Mouse (Mus musculus): ENCODE data around the gene Ralgapa2.

Gene Ralgapa2

DNA sequence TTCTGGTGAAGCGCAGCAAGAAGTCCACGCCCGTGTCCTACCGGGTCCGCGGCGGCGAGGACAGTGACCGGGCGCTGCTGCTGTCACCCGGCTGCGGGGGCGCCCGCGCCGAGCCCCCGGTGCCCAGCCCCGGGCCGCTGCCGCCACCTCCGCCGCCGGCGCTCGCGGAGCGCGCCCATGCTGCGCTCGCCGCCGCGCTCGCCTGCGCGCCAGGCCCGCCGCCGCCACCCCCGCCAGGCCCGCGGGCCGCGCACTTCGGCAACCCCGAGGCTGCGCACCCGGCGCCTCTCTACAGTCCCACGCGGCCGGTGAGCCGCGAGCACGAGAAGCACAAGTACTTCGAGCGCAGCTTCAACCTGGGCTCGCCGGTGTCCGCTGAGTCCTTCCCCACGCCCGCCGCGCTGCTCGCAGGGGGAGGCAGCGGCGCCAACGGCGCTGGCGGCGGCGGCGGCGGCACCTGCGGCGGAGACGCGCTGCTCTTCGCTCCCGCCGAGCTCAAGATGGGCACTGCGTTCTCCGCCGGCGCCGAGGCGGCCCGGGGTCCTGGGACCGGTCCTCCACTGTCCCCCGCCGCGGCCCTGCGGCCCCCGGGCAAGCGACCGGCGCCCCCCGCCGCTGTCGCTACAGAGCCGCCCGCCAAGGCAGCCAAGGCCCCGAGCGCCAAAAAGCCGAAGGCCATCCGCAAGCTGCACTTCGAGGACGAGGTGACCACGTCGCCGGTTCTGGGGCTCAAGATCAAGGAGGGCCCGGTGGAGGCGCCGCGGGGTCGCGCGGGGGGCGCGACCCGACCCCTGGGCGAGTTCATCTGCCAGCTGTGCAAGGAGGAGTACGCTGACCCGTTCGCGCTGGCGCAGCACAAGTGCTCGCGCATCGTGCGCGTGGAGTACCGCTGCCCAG lies 289.6 kb downstream of the Ralgapa2 start:
- DNase-seq (ENCODE audit: low spot score) = no peak

DNA sequence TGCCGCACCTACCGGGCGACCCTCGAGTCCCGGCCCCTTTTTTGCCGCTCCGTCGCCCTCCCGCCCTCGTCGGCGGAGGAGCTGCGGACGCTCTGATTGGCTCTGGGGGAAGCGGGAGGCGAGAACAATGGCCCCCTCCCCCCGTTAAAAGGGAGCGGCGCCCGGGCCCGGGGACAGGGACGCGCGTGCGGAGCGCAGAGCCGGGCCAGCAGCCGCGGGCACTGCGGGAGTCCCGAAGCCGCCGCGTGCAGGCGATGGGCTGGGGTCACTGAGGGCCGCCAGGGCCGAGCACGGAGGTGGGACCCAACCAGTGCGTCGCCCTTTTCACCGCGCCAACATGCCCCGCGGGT lies 290.2 kb downstream of the Ralgapa2 start:
- DNase-seq (ENCODE audit: low spot score) = no peak

DNA sequence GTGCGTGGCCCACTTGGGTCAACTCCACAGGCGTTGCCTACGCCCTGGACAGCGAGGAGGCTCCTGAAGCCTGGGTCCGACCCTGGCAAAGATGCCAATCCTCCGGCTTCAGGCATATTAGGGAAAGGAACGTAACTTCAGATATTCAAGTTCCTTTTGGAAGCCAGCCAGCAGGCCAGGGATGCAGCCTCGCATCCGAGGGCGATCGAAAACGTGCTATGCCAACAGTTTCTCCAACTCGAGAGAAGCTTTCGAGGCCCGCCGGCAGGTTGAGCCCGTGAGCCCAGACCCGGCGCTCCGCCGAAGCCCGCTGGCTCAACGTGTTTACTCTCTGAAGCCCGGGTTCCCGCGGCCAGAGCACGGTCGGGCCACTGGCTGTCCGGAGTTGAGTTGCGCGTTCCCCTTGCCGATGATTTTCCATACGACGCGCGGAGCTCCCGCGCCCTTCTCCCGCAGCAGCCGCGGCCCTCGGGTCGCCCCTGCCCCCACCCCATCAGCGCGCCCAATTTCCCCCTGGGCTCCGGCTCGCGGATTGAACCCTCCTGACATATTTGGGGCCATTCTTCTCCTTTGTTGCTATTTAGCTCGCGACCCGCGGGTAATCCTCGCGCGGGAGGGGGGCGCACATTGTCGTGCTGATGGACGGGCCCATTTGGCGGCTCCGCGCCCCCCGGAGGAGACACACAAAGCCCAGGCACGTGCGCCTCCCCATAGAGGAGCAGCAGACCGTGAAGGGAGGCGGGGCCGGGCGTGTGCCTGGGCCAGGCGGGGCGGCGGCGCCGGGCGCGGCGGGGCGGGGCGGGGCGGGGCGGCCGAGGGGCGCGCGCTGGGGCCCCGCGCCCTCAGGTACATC lies 290.8 kb downstream of the Ralgapa2 start, which contains the start of gene Insm1:
Insm1 (plus strand) TSS at position 846 of the 853 bp plus-strand sequence.
- DNase-seq (ENCODE audit: low spot score) = no peak

GRCm38 (mm10) chr2:146220591-146221075 lies 291.5 kb downstream of the Ralgapa2 start:
- DNase-seq (ENCODE audit: low spot score) = no peak

GRCm38 (mm10) chr2:146219791-146220190 lies 292.4 kb downstream of the Ralgapa2 start:
- no peak for DNase-seq (ENCODE audit: low spot score)

DNA sequence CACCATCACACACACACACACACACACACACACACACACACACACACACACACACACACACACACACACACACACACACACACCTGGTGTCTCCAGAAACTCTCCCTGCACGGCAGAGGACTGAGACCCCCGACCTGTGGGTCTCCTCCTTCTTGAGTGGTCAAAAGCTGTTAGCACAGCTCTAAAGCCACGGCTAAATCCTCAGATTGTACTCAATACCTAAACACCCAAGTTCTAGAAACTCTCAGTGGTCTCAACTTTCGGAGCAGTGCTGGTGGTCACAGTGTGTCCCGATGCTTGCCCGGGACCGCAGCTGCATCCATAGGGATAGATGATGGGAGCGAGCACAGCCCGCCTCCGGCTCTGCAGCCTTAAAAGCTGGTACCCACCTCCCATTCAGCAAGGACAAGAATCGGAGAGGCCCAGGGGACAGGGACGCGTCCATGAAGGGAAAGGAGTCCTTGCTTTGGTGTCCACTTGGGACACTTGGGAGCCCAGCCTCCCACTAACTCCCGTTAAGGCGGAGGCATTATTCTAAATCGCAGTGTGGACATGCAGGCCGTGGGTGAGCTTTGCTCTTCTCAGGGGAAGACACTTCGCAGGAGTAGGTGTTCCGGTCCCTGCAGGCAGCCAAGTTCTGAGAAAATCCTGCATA lies 293.1 kb downstream of the Ralgapa2 start:
- no peak for DNase-seq (ENCODE audit: low spot score)

- no peak for DNase-seq (ENCODE audit: low spot score)
These were observed 293.9 kb downstream of the Ralgapa2 start for GRCm38 (mm10) chr2:146218161-146218691.

DNA sequence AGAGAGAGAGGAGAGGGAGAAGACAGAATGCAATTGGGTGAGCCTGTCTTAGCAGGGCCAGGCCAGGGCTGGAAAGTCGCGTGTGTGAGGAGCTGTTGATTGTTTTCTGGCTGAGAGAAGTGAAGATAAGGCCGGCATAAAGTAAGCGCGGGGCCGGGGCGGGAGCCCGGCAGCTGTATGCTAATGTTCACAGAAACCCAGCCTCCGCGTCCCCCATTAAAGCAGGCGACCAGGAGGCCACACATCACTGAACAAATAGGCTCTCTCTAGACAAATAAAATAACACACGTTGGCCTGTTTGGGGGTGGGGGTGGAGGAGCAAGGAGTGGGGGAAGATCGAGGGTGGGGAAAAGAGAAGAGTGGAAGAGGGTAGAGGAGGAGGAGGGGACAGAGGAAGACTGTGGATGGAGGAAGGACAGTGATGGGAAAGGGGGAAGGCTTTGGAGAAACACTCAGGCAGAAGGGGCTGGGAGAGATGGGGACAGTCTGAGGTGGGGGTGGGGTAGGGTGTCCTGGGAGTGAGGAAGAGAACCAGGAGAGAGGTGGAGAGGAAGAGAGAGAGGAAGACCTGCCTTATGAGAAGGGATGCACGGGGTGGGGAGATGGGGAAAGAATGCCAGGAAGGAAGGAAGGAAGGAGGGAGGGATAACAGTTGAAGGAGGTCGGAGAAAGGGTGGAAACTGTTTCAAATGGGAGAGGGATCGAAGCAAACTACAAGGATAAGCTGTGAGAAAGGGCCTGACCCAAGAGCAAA lies 294.7 kb downstream of the Ralgapa2 start:
- DNase-seq (ENCODE audit: low spot score) = no peak

GRCm38 (mm10) chr2:146216111-146217064 lies 295.8 kb downstream of the Ralgapa2 start:
- DNase-seq (ENCODE audit: low spot score) = no peak

GRCm38 (mm10) chr2:146214715-146215114 lies 297.4 kb downstream of the Ralgapa2 start:
- DNase-seq (ENCODE audit: low spot score) = peak; percentile 21

DNA sequence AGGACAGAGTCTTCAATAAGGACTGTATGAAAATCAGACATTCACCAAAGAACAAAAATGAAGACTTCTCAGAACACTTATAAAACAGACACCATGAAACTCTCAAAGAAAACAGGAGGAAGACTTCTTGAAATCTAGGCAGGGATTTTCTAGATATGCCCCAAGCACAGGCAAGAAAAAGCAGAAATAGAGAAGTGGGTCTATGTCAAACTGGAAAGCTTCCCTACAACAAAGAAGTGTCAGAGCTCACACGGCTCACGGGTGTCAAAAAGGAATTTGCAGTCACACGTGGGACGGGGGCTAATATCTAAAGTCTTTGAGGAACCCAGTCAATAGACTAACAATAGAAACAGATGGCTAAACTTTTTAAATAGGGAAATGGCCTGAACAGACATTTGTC lies 301.2 kb downstream of the Ralgapa2 start:
- no peak for DNase-seq (ENCODE audit: low spot score)

DNA sequence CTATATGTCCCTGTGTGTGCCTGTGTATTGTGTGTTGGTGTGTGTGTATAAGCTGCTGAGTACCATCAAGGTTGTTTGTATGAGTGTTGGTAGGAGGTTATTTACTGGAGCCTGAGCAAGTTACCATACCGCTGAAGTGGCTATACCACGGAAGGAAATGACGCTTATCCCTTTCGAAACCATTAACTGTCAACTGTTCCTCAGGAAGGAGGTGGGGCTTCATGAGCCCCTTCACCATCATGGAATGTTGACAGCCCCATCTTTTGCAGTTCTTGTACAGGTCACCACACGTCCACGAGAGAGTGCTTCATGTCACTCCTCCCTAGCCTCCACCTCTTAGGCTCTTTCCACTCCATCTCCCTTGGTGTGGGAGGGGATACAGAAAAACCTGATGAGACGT lies 314.2 kb downstream of the Ralgapa2 start:
- DNase-seq (ENCODE audit: low spot score) = no peak

DNA sequence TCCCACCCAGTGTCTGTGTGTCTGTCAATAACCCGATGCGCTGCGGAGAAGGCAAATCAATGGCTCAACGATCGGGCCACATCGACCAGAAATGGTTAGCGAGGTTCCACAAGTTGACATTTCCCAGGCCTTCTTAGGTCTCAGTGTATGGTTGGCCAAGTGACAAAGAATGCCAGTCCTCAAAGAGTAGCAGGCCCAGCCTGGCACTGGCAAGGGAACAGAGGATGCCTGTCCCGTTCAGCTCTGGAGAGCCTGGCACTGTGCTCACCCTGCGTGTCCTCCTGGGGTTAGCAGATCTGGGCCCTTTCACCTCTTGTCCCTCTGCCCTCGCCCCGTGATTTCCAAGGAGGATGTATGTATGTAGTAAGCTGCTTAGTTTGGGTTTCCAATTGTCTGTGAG lies 316.0 kb downstream of the Ralgapa2 start:
- DNase-seq (ENCODE audit: low spot score) = no peak
